Mouse (Mus musculus) urinary bladder, postnatal 25 days (tissue): ENCODE data around the gene Grin2b.

ENCODE experiments used
- DNase-seq: peaks from one replicate; pipeline ENCODE4 v3.0.0; 2022; ENCODE audit warnings: low spot score

Gene Grin2b

DNA sequence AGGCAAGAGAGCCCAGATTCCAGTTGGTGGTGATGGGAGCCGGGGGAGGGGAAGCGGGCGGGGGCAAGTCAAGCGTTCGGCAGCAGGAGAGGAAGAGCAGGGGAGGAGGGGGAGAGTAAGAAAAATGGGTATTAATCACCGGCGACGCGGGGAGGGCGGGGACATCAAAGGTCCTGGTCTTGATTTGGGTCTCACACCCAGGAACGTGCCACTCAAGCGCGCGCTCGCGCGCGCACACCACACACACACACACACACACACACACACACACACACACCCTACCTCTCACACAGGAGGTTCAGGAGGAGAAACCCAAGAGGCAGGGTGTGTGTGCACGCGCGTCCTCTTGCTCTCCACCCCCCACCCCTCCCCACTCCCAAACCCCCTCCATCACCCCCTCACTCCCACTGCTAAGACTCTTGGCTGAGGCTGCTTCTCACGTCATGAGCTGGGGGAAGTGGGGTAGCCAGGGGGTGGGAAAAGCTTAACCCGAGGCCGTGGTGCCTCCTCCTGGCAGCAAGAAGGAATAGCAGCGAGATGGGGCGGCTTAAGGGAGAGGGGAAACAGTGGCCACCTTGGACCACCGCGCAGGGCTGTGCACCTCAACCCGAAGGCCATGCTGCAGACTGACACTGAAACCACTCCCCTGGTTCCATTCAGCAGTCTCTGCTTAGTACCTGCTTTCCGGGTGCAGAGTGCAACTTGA lies at the start of gene Grin2b:
TSS of gene Grin2b (minus strand) at position 321 of the 706 bp plus-strand sequence.
- no peak for DNase-seq

DNA sequence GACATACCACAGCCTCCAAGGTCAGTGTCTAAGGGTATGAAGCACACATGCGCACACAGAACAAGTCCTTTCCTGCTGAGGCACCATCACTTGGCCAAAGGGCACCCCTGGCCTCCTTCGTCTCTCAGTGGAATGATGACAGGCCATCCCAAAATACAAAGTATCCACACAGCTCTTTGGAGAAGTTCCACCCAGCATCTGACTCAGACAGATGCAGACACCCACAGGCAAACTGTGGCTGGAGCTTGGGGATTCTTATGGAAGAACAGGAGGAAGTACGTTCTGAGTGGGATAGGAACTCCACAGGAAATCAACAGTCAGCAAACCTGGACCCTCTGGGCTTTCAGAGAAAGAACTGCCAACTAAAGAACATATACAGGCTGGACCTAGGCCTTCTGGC lies 48.6 kb upstream of the Grin2b start:
- DNase-seq = no peak

DNA sequence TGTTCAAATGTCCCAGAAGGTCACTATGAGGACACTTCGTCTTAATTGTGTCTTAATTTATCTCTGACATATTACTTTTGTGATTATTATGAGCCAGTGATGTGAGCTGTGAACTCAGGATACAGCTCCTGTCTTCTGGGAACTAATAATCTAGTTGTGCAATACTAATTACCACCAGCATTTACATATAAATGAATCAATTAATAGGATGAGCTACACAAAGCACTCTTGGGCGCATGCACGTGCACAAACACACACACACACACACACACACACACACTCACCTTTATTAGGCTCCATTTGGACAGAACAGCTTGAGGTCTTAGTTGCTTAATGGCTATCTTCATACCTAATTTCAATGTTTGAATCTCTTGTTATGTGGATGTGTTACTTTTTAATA lies 37.1 kb upstream of the Grin2b start:
- DNase-seq = no peak

DNA sequence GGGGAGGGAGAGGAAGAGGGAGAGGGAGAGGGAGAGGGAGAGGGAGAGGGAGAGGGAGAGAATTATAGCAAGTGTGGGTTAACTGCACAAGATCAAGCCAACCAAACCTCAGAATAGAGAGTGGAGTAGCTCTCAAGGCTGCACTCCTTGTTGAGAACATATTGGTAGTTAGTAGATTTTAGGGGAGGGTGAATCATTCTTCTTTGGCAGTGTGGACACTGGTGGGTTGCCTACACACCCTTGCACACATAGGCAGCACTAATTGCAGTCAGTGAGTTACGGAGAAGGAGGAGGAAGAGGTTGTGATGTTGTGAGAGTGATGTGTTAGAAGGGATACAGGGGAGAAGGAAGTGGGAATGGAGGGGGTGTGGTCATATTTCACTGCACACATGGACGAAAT lies 26.5 kb upstream of the Grin2b start:
- DNase-seq = no peak

DNA sequence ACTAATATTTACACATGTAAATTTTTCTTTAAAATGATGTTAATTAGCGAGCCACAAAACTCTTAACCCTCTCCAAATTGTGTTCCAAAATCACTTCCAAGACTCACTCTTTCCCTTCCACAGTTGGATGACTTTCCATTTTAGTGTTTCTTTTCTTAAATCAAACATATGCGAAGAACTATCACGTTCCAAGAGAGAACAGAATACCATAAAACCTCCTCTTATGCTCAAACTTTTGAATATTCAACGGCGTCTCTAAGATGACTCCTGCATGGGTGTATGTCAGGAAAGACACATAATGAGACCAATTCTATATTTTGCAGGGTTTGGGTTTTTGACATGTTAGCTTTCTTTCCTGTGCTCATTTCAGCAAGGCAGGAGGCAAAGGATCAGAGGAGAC lies 21.3 kb upstream of the Grin2b start:
- DNase-seq = no peak

DNA sequence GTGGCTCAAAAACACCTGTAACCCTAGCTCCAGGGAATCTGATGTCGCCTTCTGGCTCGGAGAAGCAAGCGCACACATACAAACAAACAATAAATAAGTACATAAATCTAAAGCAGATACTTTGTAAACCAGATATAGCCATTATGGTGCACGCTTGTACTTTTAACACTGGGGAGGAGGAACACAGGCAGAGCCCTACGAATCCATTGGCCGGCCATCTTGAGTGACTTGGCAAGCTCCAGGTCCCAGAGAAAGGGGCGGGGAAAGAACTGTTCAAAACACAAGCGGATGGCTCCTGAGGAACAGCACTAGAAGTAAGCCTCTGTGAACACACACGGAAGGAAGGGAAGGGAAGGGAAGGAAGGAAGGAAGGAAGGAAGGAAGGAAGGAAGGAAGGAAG lies 4.8 kb upstream of the Grin2b start:
- DNase-seq = no peak

DNA sequence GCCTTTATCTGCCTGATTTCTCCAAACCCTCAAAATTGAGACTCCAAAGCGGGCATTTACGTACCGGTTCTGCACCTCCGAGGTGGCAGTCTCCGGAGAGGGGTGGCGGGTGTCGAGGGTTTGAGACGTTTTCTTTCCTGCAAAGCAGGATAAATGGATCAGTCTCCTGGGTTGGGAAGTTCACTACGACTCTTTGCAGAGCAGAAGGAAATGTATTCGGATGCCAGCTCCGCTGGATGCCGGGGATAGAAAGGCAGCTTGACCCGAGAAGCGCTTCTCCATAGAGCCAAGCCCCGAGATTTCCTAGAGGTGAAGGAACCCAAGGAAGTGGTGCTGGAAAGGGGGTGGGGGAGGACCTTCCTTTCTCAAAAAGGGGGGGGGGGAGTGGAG lies 515 bp downstream of the Grin2b start:
- DNase-seq = no peak

DNA sequence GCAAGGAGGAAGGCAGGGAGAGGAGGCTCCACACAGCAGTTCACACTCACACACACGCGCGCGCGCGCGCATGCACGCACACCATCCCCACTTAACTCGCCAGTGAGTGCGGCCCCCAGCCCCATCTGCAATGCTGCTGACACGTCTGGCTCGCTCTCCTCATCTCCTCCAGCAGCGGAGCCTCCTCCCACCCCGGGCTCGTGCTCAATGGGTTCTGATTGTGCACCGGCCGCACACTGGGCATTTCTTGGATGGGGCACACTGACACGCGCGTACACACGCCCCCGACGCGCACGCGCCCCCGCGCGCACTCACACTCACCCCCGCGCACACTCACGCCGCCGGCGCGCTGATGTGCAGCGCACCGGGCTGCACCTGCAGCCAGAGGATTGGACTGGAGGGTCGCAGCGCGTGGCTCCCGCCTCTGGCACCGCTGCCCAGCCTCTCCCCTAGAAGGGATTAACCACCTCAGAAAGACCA lies 1.1 kb downstream of the Grin2b start:
- DNase-seq = no peak

DNA sequence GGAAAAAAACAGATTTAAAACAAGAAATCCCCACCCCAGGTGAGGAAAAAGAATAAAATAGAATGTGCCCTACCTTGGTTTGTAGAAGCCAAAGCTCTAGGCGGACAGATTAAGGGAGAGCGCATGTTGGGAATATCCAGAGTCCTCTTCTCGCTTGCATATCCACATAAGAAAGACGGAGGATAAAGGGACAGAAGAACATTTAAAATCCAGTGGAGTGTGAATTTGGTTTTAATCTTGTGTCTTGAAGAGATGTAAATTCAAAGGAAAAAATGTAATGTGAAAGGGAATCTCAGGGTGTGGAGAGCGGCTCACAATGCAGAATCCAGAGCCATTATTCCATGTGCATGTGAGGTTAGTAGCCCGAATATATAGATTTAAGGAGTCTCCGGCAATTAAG lies 2.0 kb downstream of the Grin2b start:
- DNase-seq = no peak

DNA sequence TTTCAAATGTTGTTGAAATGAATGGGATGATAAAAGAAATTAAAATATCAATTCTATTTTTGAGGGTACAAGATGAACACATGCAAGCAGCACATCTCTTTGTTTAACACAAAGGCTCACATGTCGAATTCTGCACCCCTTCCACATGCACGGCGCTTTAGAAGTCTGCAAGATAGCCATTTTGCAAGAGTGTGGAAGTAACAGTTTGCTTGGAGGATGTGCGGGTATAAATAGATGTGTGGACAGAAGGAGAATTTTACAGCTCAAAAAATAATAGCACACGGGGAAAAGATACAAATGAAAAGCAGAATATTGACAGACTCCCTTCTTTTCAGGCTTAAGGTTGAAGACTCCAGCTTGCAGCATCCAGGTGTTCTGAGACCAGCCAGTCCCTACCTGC lies 2.9 kb downstream of the Grin2b start:
- DNase-seq = no peak

DNA sequence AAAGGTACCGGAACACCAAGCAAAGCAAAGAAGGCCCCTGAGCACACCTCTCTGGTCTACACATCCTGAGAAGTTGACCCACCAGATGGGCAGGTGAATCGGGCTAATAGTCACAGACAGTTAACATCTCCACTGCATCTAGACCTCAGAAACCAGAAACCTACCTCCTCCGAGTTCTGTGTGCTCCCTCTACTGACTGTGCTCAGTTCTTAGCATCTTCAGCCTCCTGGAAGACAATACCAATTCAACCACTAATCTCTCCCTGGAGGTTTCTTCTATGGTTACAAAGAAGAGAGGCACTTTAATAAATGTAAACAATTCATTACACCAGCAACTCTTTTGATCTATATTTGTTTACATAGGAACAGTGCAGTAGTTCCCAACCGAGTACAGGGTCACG lies 6.0 kb downstream of the Grin2b start:
- DNase-seq = no peak

DNA sequence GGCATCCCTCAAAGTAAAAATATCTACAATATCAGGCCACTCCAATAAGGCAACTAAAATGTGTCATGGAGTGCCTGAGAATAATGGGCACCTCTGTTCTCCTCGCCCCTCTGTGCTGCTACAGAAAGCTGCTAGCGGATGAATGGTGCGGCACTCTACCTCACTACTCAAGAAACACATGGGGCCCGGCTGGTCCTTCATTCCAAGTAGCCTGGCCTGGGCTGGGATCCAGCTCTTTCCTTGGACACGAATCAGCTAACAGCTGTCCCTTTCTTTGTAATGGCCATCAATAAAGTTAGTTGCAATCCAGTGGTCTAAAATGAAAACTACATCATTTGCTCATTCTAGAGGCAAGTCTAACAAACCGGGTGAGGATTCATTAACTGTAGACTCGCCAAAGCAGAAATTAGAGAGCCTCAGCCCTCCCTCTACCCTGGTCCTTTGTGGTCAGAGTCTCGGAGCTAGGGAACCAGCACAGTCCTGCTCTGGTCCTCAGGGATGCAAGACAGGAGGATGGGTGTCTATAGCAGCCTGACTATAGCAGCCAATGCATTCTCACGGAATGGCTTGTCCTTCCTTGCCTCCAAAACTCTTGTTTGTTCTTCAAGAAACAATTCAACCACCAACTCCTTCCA lies 7.8 kb downstream of the Grin2b start:
- DNase-seq = no peak

DNA sequence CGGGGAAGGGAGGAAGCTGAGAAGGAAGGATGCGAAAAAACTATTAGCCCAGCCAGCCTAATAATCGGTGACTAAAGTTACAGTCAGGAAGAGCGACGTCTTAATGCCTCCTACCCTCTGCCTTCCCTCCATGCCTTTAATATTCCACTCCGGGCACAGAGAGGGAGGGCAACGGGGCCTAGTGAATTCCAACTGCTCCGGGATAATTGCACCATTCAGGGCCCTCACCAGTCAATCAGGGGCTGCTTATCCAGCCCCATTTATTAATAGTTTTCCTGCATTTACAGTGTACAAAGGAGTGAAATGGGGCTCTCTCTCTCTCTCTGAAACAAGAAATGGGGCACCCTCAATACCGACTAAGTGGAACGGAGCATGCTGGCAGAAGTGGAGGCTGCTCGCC lies 11.2 kb downstream of the Grin2b start:
- DNase-seq = no peak

DNA sequence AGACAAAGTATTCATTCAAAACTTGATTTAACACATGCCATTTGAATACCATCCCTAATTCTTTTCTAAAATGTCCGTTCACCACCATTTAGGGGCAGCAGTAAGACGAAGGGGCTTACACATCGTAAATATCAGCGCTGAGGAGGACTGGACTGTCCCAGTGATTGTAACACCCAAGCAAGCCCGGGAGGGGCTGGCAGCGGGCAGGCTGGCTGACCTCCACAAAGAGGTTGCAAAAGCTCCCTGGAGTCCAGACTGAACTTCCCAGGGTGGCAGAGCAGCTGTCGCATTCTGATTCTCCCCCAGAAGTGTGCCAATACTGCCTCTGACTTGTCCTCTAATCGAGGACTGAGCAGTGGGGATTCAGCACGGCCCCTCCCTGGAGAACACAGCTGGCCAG lies 19.9 kb downstream of the Grin2b start:
- no peak for DNase-seq

DNA sequence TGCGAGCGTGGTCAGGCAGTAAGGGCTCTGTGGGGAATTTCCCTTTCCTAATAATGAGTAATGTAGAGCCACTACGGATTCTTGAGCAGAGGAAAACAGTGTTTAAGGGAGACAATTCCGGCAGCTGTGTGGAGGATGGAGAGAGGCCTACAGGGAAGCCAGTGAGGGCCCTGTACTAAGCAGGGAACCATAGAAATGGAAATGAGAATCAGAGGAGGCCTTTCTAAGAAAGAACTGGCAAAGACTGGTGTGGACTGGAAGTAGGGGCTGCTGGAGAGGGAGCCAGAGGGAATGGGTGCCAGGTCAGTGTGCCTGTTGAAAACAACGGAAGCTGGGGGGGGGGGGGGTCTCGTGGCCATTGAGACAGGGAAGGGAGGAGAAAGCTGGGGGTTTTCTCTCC lies 23.2 kb downstream of the Grin2b start:
- DNase-seq = no peak

DNA sequence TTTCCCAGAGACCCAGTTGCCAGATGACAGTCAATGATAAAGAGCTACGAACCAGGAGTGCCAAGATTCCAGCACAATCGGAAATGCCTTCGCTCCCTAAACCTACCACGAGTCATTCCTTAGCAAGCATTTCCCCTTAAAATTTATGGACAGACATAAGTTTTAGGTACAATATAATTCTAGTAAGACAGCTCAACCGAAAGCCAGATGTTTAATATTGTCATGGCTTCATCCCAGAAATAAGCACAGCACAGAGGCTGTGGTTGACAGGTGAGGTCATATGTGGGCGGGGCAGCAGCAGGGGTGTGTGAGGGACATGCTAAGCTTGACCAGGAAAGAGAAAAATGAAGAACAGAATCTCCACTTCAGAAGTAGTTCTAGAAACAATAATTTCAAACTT lies 33.3 kb downstream of the Grin2b start:
- DNase-seq = no peak

DNA sequence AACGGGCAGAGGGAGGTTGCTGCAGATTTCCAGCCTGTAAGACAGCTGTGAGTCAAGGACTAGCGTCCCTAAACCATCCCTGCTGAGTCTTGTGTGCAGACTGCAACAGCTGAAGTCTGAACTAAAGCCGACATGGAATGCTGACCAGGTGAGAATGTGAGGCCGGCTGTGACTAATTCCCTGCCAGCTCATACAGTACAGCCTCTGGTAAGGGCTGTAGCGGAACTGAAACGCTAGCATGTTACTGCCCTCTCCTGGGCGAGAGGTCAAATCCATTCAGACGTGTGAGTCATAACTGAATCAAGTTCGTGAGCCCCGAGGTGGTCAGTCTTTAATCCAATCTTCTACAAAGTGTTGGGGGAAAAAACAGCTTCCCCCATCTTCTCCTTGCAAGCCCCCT lies 42.9 kb downstream of the Grin2b start:
- peak; percentile 21 for DNase-seq

DNA sequence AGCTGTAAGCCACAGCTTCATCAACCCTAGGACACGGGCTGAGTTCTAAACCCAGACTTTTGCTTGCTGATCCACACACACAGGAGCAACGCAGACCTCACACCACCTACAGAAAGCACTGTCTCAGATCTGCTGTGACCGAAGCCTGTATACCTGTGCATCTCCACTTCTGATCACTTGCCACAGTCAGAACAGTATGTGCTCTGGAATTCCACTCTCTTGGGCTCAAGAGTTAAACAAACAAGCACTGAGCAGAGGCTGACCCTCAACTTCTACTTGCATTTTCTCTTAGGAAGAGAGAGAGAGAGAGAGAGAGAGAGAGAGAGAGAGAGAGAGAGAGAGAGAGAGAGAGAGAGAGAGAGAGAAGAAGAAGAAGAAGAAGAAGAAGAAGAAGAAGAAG lies 50.7 kb downstream of the Grin2b start:
- no peak for DNase-seq

DNA sequence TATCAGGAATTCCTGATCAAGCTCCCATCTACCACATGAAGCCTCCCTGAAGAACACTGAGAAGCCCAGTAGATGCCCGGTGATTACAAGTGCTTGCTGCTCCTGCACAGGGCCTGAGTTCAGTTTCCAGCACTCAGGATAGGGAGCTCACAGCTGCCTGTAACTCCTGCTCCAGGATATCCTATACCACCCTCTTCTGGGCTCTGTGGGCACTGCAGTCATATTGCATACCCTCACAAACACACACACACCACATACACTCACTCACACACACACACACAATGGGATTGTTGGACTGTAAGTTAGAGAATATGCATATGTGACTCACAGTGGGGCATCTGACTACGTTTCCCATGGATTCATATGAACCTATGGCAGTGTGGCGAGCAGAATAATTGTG lies 55.9 kb downstream of the Grin2b start:
- no peak for DNase-seq

DNA sequence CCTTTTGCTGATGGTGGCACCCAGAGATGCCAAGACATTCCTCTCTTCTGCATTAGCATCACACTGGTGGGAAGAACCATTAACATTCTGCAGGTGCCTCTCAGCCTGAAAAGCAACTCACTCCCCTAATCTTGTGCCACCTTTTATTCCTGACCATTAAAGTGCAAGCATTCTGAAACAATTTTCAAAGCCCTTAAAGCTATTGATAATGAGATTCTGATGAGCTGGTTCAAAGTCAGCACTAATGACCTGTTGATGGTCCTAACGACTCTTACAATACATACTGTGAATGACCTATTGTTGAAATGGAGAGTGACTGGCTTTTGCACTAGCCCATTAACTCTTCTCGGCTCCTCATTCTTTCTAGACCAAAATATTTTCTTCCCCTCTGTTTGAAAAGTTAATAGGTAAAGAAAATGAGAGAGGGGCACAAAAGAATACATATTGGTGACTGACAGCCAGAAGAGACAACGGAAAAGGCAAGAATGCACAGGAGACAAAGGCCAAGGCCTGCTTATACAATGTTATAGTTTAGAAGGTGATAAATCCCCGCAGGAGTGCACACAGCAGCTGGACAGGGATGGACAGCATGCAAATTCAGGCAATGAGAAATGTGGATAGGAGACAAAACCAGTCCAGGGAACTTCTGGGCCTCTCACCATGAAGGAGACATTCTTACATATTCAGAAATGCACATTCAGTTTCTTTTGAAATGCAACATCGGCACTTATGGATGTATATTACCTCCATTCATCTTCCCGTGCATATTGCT lies 59.5 kb downstream of the Grin2b start:
- no peak for DNase-seq

DNA sequence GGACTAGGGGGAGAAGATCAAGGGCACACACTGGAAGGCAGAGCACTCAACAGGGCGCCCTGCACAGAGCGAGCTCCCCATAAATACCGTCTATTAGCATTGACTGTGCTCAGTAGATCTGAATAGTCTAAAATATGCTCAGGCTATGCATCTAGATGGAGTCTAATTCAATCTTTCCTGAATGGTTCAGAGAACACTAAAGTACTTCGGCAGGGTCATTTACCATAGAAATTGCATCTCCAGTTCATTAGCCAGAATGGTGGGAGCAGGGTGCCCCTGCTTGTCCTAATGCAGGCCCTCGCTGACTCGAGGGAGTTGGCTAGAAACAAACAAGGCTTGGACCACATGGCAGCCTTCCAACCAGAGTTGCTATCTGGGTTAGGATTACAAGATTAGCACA lies 64.1 kb downstream of the Grin2b start:
- DNase-seq = no peak

DNA sequence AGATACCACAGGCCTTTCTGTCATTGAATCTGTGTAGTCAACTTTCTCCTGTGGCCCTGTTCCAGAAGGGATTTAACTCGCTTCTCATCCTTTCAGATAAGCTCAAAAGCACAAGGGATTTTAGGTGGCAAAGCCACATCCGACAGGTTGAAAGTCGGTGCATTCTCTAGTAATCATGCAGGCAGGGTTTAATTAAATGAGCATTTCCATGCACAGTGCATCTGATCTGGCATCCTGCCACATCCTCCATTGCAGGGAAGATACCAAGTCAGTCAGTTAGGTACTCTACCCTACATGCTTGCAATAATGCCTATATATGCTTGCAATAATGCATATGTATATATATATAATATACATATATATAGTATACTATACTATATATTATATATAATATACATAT lies 64.8 kb downstream of the Grin2b start:
- no peak for DNase-seq

DNA sequence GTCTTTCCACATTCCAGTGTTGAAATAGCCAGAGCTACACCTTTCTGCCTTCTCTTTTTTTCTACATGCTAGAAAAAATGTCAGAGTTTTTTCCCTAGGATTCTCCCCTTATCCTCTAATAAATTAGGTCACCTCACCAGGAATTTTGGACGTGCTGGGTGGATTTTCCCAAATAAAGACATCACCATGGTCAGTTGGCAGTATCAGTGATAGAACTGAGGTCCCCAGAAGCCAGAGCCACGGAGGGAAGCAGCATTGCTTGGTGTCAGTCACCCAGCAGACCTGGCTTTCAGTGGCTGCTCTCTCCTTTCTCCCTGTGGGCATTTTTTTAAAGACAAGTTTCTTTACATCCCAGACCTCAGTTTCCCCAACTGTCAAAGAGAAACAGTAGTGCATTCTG lies 68.1 kb downstream of the Grin2b start:
- DNase-seq = no peak
